Mouse (Mus musculus): ENCODE measurements around the gene Gm648. TPM values are rescaled to one million over a fixed set of nuclear protein-coding genes. Genes with fewer than 3 reads are reported as not detected.
"Not testable (repeated sequence)": the region's sequence is repeated elsewhere in the genome, so short reads cannot be mapped to it uniquely, and the experiment has no call there.

The Gm648 gene
- polyA plus RNA-seq (2014; fragmentation: Nextera tagmentation; extraction: Ambion mirVana), result not detected in 2 replicates

- H3K27ac ChIP-seq (ENCODE audit: low read depth, low read length), result no peak within 1 kb of the TSS
- WGBS, result 86% methylated on average over 7 of the region's 7 CpGs
- no peak within 1 kb of the TSS for H3K4me2 ChIP-seq (replicated peaks; ENCODE audit: low read depth, low read length)
- H3K9me3 ChIP-seq (ENCODE audit: control insufficient read depth, low read length), result no peaks in the 10 kb centered on the region
- H3K4me3 ChIP-seq (ENCODE audit: low read length), result no peak within 1 kb of the TSS
- no peaks in the 10 kb centered on the region for H3K36me3 ChIP-seq (ENCODE audit: control insufficient read depth, insufficient read depth, low read length)
- no peak for ATAC-seq (ENCODE audit: low FRiP score, low TSS enrichment)
- H3K4me1 ChIP-seq (ENCODE audit: control insufficient read depth, insufficient read depth, low read length), result no peaks in the 10 kb centered on the region
- no peaks in the 10 kb centered on the region for H3K27me3 ChIP-seq (ENCODE audit: control insufficient read depth, insufficient read depth, low read length)
- no peak within 1 kb of the TSS for H3K9ac ChIP-seq (ENCODE audit: low read depth, low read length)
Measured at GRCm38 (mm10) chrX:56549506-56549905, at the start of gene Gm648. TSS of gene Gm648 (minus strand) at chrX:56549606.

GRCm38 (mm10) chrX:56597887-56598640, 48.7 kb upstream of the Gm648 start, which contains the start of gene Mmgt1:
TSS of gene Mmgt1 (minus strand) at chrX:56598069.
- H3K4me1 ChIP-seq (ENCODE audit: control insufficient read depth, insufficient read depth, low read length), result no peaks in the 10 kb centered on the region

DNA sequence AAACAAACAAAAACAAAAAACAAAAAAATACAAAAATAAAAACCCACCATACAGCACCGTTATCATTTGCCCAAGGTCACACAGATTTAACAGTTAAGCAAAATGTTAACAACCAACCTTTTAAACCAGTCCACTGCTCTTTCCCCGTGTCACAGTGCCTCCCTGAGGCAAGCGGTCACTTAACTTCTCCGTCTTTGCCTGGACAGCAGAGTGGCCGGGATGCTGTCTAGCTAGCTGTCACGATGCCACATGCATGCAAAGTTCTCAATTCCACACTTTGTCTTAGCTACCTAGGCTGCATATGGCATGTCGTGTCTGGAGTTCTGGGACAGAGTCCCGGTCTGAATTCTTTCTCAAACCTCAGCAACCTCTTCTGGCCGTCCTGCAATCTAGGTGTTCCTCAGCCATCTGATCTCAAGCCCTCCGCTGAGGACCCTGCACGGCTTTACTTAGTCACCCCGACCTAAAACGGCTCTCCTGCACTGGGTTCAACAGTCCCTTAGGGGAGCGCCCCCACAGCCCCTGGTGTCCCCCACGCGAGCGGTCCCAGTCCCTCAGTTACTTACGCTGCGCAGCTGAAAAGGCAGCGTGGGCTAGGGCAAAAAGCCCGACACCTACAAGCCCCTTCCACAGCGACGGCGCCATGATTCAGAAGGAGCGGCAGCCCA, 47.9 kb upstream of the Gm648 start:
- Histone ChIP-seq H3K27ac (ENCODE audit: low read depth, low read length) (no peak overlapping the region), H3K27me3 (ENCODE audit: control insufficient read depth, insufficient read depth, low read length) (no peaks in the 10 kb centered on the region), H3K9ac (ENCODE audit: low read depth, low read length) (peak overlapping the region; percentile 75), H3K4me1 (ENCODE audit: control insufficient read depth, insufficient read depth, low read length) (no peaks in the 10 kb centered on the region), H3K4me3 (ENCODE audit: low read length) (peak overlapping the region; percentile 72), H3K9me3 (ENCODE audit: control insufficient read depth, low read length) (no peaks in the 10 kb centered on the region), H3K36me3 (ENCODE audit: control insufficient read depth, insufficient read depth, low read length) (no peaks in the 10 kb centered on the region; the same call in 1 of the 2 replicates), H3K4me2 (replicated peaks; ENCODE audit: low read depth, low read length) (peak overlapping the region; percentile 45)
- WGBS, result 24% methylated on average over 25 of the region's 25 CpGs
- ATAC-seq (ENCODE audit: low FRiP score, low TSS enrichment), result peak; percentile 61

More at GRCm38 (mm10) chrX:56597887-56598640, 48.7 kb upstream of the Gm648 start, which contains the start of gene Mmgt1:
- Histone ChIP-seq H3K9ac (ENCODE audit: low read depth, low read length) (peak within 1 kb of the TSS; percentile 75), H3K4me3 (ENCODE audit: low read length) (peak within 1 kb of the TSS; percentile 72), H3K9me3 (ENCODE audit: control insufficient read depth, low read length) (no peaks in the 10 kb centered on the region), H3K4me2 (replicated peaks; ENCODE audit: low read depth, low read length) (peak within 1 kb of the TSS; percentile 45), H3K27me3 (ENCODE audit: control insufficient read depth, insufficient read depth, low read length) (no peaks in the 10 kb centered on the region), H3K36me3 (ENCODE audit: control insufficient read depth, insufficient read depth, low read length) (no peaks in the 10 kb centered on the region; the same call in 1 of the 2 replicates), H3K27ac (ENCODE audit: low read depth, low read length) (no peak within 1 kb of the TSS)
- peak; percentile 99 for ATAC-seq (ENCODE audit: low FRiP score, low TSS enrichment)
- WGBS, result 21% methylated on average over 44 of the region's 44 CpGs

GRCm38 (mm10) chrX:56578200-56578599, 28.8 kb upstream of the Gm648 start:
- Histone ChIP-seq H3K9ac (ENCODE audit: low read depth, low read length) (no peak overlapping the region), H3K27ac (ENCODE audit: low read depth, low read length) (no peak overlapping the region), H3K27me3 (ENCODE audit: control insufficient read depth, insufficient read depth, low read length) (no peaks in the 10 kb centered on the region), H3K4me1 (ENCODE audit: control insufficient read depth, insufficient read depth, low read length) (no peaks in the 10 kb centered on the region), H3K4me2 (replicated peaks; ENCODE audit: low read depth, low read length) (no peak overlapping the region), H3K9me3 (ENCODE audit: control insufficient read depth, low read length) (no peaks in the 10 kb centered on the region), H3K36me3 (ENCODE audit: control insufficient read depth, insufficient read depth, low read length) (no peaks in the 10 kb centered on the region), H3K4me3 (ENCODE audit: low read length) (no peak overlapping the region)
- ATAC-seq (ENCODE audit: low FRiP score, low TSS enrichment), result no peak
- WGBS, result 86% methylated on average over 2 of the region's 2 CpGs

GRCm38 (mm10) chrX:56572465-56572864, 23.1 kb upstream of the Gm648 start:
- no peak for ATAC-seq (ENCODE audit: low FRiP score, low TSS enrichment)
- Histone ChIP-seq H3K4me2 (replicated peaks; ENCODE audit: low read depth, low read length) (no peak overlapping the region), H3K4me3 (ENCODE audit: low read length) (no peak overlapping the region), H3K9me3 (ENCODE audit: control insufficient read depth, low read length) (no peaks in the 10 kb centered on the region), H3K27ac (ENCODE audit: low read depth, low read length) (no peak overlapping the region), H3K36me3 (ENCODE audit: control insufficient read depth, insufficient read depth, low read length) (no peaks in the 10 kb centered on the region), H3K27me3 (ENCODE audit: control insufficient read depth, insufficient read depth, low read length) (no peaks in the 10 kb centered on the region), H3K4me1 (ENCODE audit: control insufficient read depth, insufficient read depth, low read length) (no peaks in the 10 kb centered on the region), H3K9ac (ENCODE audit: low read depth, low read length) (no peak overlapping the region)
- 21% methylated on average over 6 of the region's 6 CpGs for WGBS

GRCm38 (mm10) chrX:56553584-56553983, 4.2 kb upstream of the Gm648 start:
- Histone ChIP-seq H3K4me3 (ENCODE audit: low read length) (no peak overlapping the region), H3K9me3 (ENCODE audit: control insufficient read depth, low read length) (no peaks in the 10 kb centered on the region), H3K4me2 (replicated peaks; ENCODE audit: low read depth, low read length) (no peak overlapping the region), H3K27me3 (ENCODE audit: control insufficient read depth, insufficient read depth, low read length) (no peaks in the 10 kb centered on the region), H3K4me1 (ENCODE audit: control insufficient read depth, insufficient read depth, low read length) (no peaks in the 10 kb centered on the region), H3K36me3 (ENCODE audit: control insufficient read depth, insufficient read depth, low read length) (no peaks in the 10 kb centered on the region), H3K27ac (ENCODE audit: low read depth, low read length) (no peak overlapping the region), H3K9ac (ENCODE audit: low read depth, low read length) (no peak overlapping the region)
- ATAC-seq (ENCODE audit: low FRiP score, low TSS enrichment), result no peak
- WGBS, result 65% methylated on average over 3 of the region's 3 CpGs

- Histone ChIP-seq H3K27me3 (ENCODE audit: control insufficient read depth, insufficient read depth, low read length) (no peaks in the 10 kb centered on the region), H3K4me3 (ENCODE audit: low read length) (no peak overlapping the region), H3K4me2 (replicated peaks; ENCODE audit: low read depth, low read length) (no peak overlapping the region), H3K36me3 (ENCODE audit: control insufficient read depth, insufficient read depth, low read length) (no peaks in the 10 kb centered on the region), H3K27ac (ENCODE audit: low read depth, low read length) (no peak overlapping the region), H3K9ac (ENCODE audit: low read depth, low read length) (no peak overlapping the region), H3K4me1 (ENCODE audit: control insufficient read depth, insufficient read depth, low read length) (no peaks in the 10 kb centered on the region), H3K9me3 (ENCODE audit: control insufficient read depth, low read length) (no peaks in the 10 kb centered on the region)
- WGBS, result 59% methylated on average over 4 of the region's 4 CpGs
- no peak for ATAC-seq (ENCODE audit: low FRiP score, low TSS enrichment)
Measured at GRCm38 (mm10) chrX:56537162-56537561, 12.2 kb downstream of the Gm648 start.

GRCm38 (mm10) chrX:56531266-56531665, 18.1 kb downstream of the Gm648 start:
- WGBS, result 16% methylated on average over 3 of the region's 3 CpGs
- Histone ChIP-seq H3K4me2 (replicated peaks; ENCODE audit: low read depth, low read length) (no peak overlapping the region), H3K9me3 (ENCODE audit: control insufficient read depth, low read length) (no peaks in the 10 kb centered on the region), H3K4me1 (ENCODE audit: control insufficient read depth, insufficient read depth, low read length) (no peaks in the 10 kb centered on the region), H3K4me3 (ENCODE audit: low read length) (no peak overlapping the region), H3K27me3 (ENCODE audit: control insufficient read depth, insufficient read depth, low read length) (no peaks in the 10 kb centered on the region), H3K27ac (ENCODE audit: low read depth, low read length) (no peak overlapping the region), H3K9ac (ENCODE audit: low read depth, low read length) (no peak overlapping the region), H3K36me3 (ENCODE audit: control insufficient read depth, insufficient read depth, low read length) (no peaks in the 10 kb centered on the region)
- no peak for ATAC-seq (ENCODE audit: low FRiP score, low TSS enrichment)

- WGBS, result 91% methylated on average over 6 of the region's 6 CpGs
- H3K36me3 ChIP-seq (ENCODE audit: control insufficient read depth, insufficient read depth, low read length); H3K4me1 ChIP-seq (ENCODE audit: control insufficient read depth, insufficient read depth, low read length); H3K9ac ChIP-seq (ENCODE audit: low read depth, low read length); H3K4me3 ChIP-seq (ENCODE audit: low read length); ATAC-seq (ENCODE audit: low FRiP score, low TSS enrichment); H3K27ac ChIP-seq (ENCODE audit: low read depth, low read length); H3K4me2 ChIP-seq (replicated peaks; ENCODE audit: low read depth, low read length); H3K27me3 ChIP-seq (ENCODE audit: control insufficient read depth, insufficient read depth, low read length); H3K9me3 ChIP-seq (ENCODE audit: control insufficient read depth, low read length): not testable (repeated sequence)
Measured at GRCm38 (mm10) chrX:56524442-56524841, 25.0 kb downstream of the Gm648 start, which contains the start of gene Gm10477. TSS of gene Gm10477 (plus strand) at chrX:56524742.
